Mouse (Mus musculus) forebrain, postnatal 0 days (tissue): ENCODE data around the gene Tnni3k. TPM values are rescaled to one million over a fixed set of nuclear protein-coding genes. Genes with fewer than 3 reads are reported as not detected.

ENCODE experiments used
- ATAC-seq: fragments of 200-750 bp; cut with Nextera tagmentation; 2 replicates; pipeline ENCODE4 v1.8.0; 2017; ENCODE audit warnings: mild to moderate bottlenecking, moderate library complexity
- DNase-seq: peaks from one replicate; pipeline ENCODE4 v3.0.0-alpha.2; 2015
- H3K27ac ChIP-seq: fragments of 300-500 bp; sonication (generic); 2 replicates; pipeline ENCODE4 v1.5.1; 2014; ENCODE audit warnings: low read depth, mild to moderate bottlenecking, antibody characterized with exemption, low read length, moderate library complexity, mixed read lengths
- H3K27me3 ChIP-seq: fragments of 300-500 bp; sonication (generic); 2 replicates; pipeline ENCODE4 v1.6.1; 2014; ENCODE audit warnings: mild to moderate bottlenecking, low read length, mixed read lengths; ENCODE audit not compliant: insufficient read depth
- H3K36me3 ChIP-seq: fragments of 300-500 bp; sonication (generic); 2 replicates; pipeline ENCODE4 v1.6.1; 2014; ENCODE audit warnings: mild to moderate bottlenecking, moderate library complexity; ENCODE audit not compliant: insufficient read depth
- H3K4me1 ChIP-seq: fragments of 300-500 bp; sonication (generic); 2 replicates; pipeline ENCODE4 v1.6.1; 2014; ENCODE audit warnings: antibody characterized with exemption; ENCODE audit not compliant: insufficient read depth
- H3K4me2 ChIP-seq: fragments of 300-500 bp; sonication (generic); 2 replicates; pipeline ENCODE4 v1.6.1; 2014; ENCODE audit warnings: low read depth, mild to moderate bottlenecking, moderate library complexity
- H3K4me3 ChIP-seq: fragments of 300-500 bp; sonication (generic); 2 replicates; pipeline ENCODE4 v1.5.1; 2014; ENCODE audit warnings: low read depth, low read length, mixed read lengths
- H3K9ac ChIP-seq: fragments of 300-500 bp; sonication (generic); 2 replicates; pipeline ENCODE4 v1.6.1; 2014; ENCODE audit warnings: mild to moderate bottlenecking
- H3K9me3 ChIP-seq: fragments of 300-500 bp; sonication (generic); 2 replicates; pipeline ENCODE4 v1.6.1; 2016; ENCODE audit warnings: low read length
- CTCF ChIP-seq: sonication (generic); IDR thresholded peaks from 2 replicates; pipeline ENCODE4 v1.5.1; 2016; ENCODE audit warnings: antibody characterized with exemption, control low read depth, low read depth
- WGBS: fragments of 180-500 bp; shearing (Covaris S2); extraction: QIAGEN DNeasy Blood & Tissue Kit; methylation state at CpG from one replicate; pipeline ENCODE4 v1.1.7; 2014; 5-methylcytosine and 5-hydroxymethylcytosine counted together
- polyA plus RNA-seq: library from polyadenylated mRNA; unstranded; fragments of >200 nt; fragmentation: Nextera tagmentation; extraction: Ambion mirVana; gene quantifications from 2 replicates; pipeline ENCODE4 v1.2.1, GENCODE M21; 2015
- total RNA-seq: library from RNA; depleted of rRNA; stranded (reverse); fragments of >200 nt; gene quantifications from 2 replicates; pipeline ENCODE4 v1.2.3, GENCODE M21; 2014; rRNA removed

Tnni3k gene
- total RNA-seq (0.05 TPM in 1 of 2 replicates, not detected in the other), polyA plus RNA-seq (0.09 and 0.10 TPM in 2 replicates)

- Histone ChIP-seq H3K9ac (no peak within 1 kb of the TSS), H3K27ac (no peak within 1 kb of the TSS), H3K36me3 (no peaks in the 10 kb centered on the region), H3K27me3 (no peaks in the 10 kb centered on the region), H3K4me3 (no peak within 1 kb of the TSS), H3K4me1 (no peaks in the 10 kb centered on the region), H3K4me2 (no peak within 1 kb of the TSS), H3K9me3 (no peaks in the 10 kb centered on the region)
- DNase-seq (no peak), ATAC-seq (no peak)
- 80% methylated on average over 6 of the region's 6 CpGs for WGBS
- no peak for TF ChIP-seq CTCF
These were observed at the start of gene Tnni3k for GRCm38 (mm10) chr3:155055231-155055916. Gene Tnni3k (minus strand): TSS chr3:155055407.

- Histone ChIP-seq H3K9me3 (no peaks in the 10 kb centered on the region), H3K36me3 (no peaks in the 10 kb centered on the region), H3K9ac (no peak overlapping the region), H3K4me3 (no peak overlapping the region), H3K4me1 (no peaks in the 10 kb centered on the region), H3K27ac (no peak overlapping the region), H3K27me3 (no peaks in the 10 kb centered on the region), H3K4me2 (no peak overlapping the region)
- DNase-seq (no peak), ATAC-seq (no peak)
- 90% methylated on average over 1 of the region's 1 CpGs for WGBS
- no peak for TF ChIP-seq CTCF
These were observed 44.1 kb upstream of the Tnni3k start for GRCm38 (mm10) chr3:155099266-155099665.

- WGBS: under 1% methylated on average over 47 of the region's 47 CpGs
These were observed 38.1 kb upstream of the Tnni3k start, which contains the start of the genes Fpgt and Lrriq3 for GRCm38 (mm10) chr3:155093116-155093956. Gene Fpgt (minus strand): TSS chr3:155093403. Gene Lrriq3 (plus strand): TSS chr3:155093434.

GRCm38 (mm10) chr3:155092081-155092480 lies 36.9 kb upstream of the Tnni3k start:
- Histone ChIP-seq H3K4me3 (no peak overlapping the region), H3K4me2 (peak overlapping the region; percentile 64), H3K9me3 (no peaks in the 10 kb centered on the region), H3K27me3 (no peaks in the 10 kb centered on the region), H3K27ac (no peak overlapping the region), H3K36me3 (peaks cover 8% of the 10 kb centered on the region), H3K9ac (no peak overlapping the region), H3K4me1 (peaks cover 4% of the 10 kb centered on the region; the same call in 1 of the 2 replicates)
- TF ChIP-seq CTCF: no peak
- DNase-seq: no peak
- no peak for ATAC-seq
- 97% methylated on average over 6 of the region's 6 CpGs for WGBS

More at GRCm38 (mm10) chr3:155093116-155093956, 38.1 kb upstream of the Tnni3k start, which contains the start of the genes Fpgt and Lrriq3:
- H3K36me3 ChIP-seq: no peaks in the 10 kb centered on the region
- TF ChIP-seq CTCF: peak; percentile 35; the same call in 1 of the 2 replicates
- H3K9ac ChIP-seq: peak within 1 kb of the TSS; percentile 81
- ATAC-seq: peak; percentile 99
- no peaks in the 10 kb centered on the region for H3K27me3 ChIP-seq
- H3K27ac ChIP-seq: peak within 1 kb of the TSS; percentile 91
- H3K4me1 ChIP-seq: peaks cover 4% of the 10 kb centered on the region; the same call in 1 of the 2 replicates
- peak within 1 kb of the TSS; percentile 68 for H3K4me3 ChIP-seq
- peak within 1 kb of the TSS; percentile 64 for H3K4me2 ChIP-seq
- DNase-seq: peak; percentile 97
- no peaks in the 10 kb centered on the region for H3K9me3 ChIP-seq

GRCm38 (mm10) chr3:155077908-155078307 lies 22.7 kb upstream of the Tnni3k start:
- no peak overlapping the region for H3K4me3 ChIP-seq
- H3K9ac ChIP-seq: no peak overlapping the region
- no peak overlapping the region for H3K4me2 ChIP-seq
- DNase-seq (no peak), ATAC-seq (no peak)
- no peaks in the 10 kb centered on the region for H3K4me1 ChIP-seq
- no peaks in the 10 kb centered on the region for H3K27me3 ChIP-seq
- no peaks in the 10 kb centered on the region for H3K9me3 ChIP-seq
- WGBS: 86% methylated on average over 4 of the region's 4 CpGs
- H3K27ac ChIP-seq: no peak overlapping the region
- no peak for TF ChIP-seq CTCF
- H3K36me3 ChIP-seq: no peaks in the 10 kb centered on the region

GRCm38 (mm10) chr3:155059449-155059822 lies 4.2 kb upstream of the Tnni3k start:
- Histone ChIP-seq H3K4me1 (no peaks in the 10 kb centered on the region), H3K9me3 (no peaks in the 10 kb centered on the region), H3K4me3 (no peak overlapping the region), H3K36me3 (no peaks in the 10 kb centered on the region), H3K4me2 (no peak overlapping the region), H3K9ac (no peak overlapping the region), H3K27me3 (no peaks in the 10 kb centered on the region), H3K27ac (no peak overlapping the region)
- ATAC-seq: no peak
- TF ChIP-seq CTCF: no peak
- no peak for DNase-seq
